Mouse (Mus musculus) myocyte (in vitro differentiated cells): ENCODE measurements around the gene Usp24. TPM values are rescaled to one million over a fixed set of nuclear protein-coding genes. Genes with fewer than 3 reads are reported as not detected.

Source experiments
- H3K27me3 ChIP-seq: one replicate; pipeline ENCODE4 v1.6.1; 2011; ENCODE audit not compliant: control insufficient read depth, insufficient read depth, insufficient read length
- H3K36me3 ChIP-seq: one replicate; pipeline ENCODE4 v1.6.1; 2011; ENCODE audit not compliant: control insufficient read depth, insufficient read depth
- H3K4me2 ChIP-seq: one replicate; pipeline ENCODE4 v1.6.1; 2011; ENCODE audit warnings: low read depth, control low read depth
- H3K4me3 ChIP-seq: one replicate; pipeline ENCODE4 v1.5.1; 2011; ENCODE audit warnings: mild to moderate bottlenecking, control low read depth, moderate library complexity
- H3K79me2 ChIP-seq: one replicate; pipeline ENCODE4 v1.6.1; 2011; ENCODE audit not compliant: control insufficient read depth, insufficient read depth
- H3ac ChIP-seq: one replicate; pipeline ENCODE4 v1.6.1; 2011; ENCODE audit not compliant: control insufficient read depth, insufficient read length
- CEBPB ChIP-seq: IDR thresholded peaks from 2 replicates; pipeline ENCODE4 v1.6.1; 2011; ENCODE audit warnings: mild to moderate bottlenecking, moderate library complexity; ENCODE audit not compliant: poor library complexity, insufficient read depth, severe bottlenecking
- E2F4 ChIP-seq: IDR thresholded peaks from one replicate; pipeline ENCODE4 v1.6.1; 2011; ENCODE audit warnings: mild to moderate bottlenecking, control low read depth, moderate library complexity; ENCODE audit not compliant: insufficient read depth
- MAX ChIP-seq: IDR thresholded peaks from one replicate; pipeline ENCODE4 v1.6.1; 2011; ENCODE audit warnings: low read depth, mild to moderate bottlenecking, control low read depth
- MYOD1 ChIP-seq, 3 experiments: IDR thresholded peaks; one replicate each; pipeline ENCODE4 v1.6.1; 2011; ENCODE audit warnings: control low read depth in 2 of 3, low read depth in 2 of 3, mild to moderate bottlenecking in 2 of 3, moderate library complexity in 1 of 3; ENCODE audit not compliant: insufficient read length in 2 of 3, control insufficient read depth in 1 of 3
- MYOG ChIP-seq, 3 experiments: IDR thresholded peaks; one replicate each; pipeline ENCODE4 v1.6.1; 2011; ENCODE audit warnings: control low read depth in 2 of 3, low read depth in 2 of 3, mild to moderate bottlenecking in 2 of 3; ENCODE audit not compliant: insufficient read length in 2 of 3, control insufficient read depth in 1 of 3, insufficient read depth in 1 of 3
- POLR2A ChIP-seq: IDR thresholded peaks from one replicate; pipeline ENCODE4 v1.6.1; 2011; ENCODE audit warnings: low read depth, mild to moderate bottlenecking, control low read depth, moderate library complexity; ENCODE audit not compliant: insufficient read length
- POLR2AphosphoS2 ChIP-seq: IDR thresholded peaks from one replicate; pipeline ENCODE4 v1.6.1; 2011; ENCODE audit warnings: low read depth, control low read depth; ENCODE audit not compliant: insufficient read length
- REST ChIP-seq: IDR thresholded peaks from one replicate; pipeline ENCODE4 v1.6.1; 2011; ENCODE audit warnings: mild to moderate bottlenecking, control low read depth, moderate library complexity; ENCODE audit not compliant: insufficient read depth, insufficient read length
- SRF ChIP-seq: IDR thresholded peaks from one replicate; pipeline ENCODE4 v1.6.1; 2011; ENCODE audit warnings: low read depth; ENCODE audit not compliant: control insufficient read depth, insufficient read length
- TCF12 ChIP-seq: IDR thresholded peaks from one replicate; pipeline ENCODE4 v1.6.1; 2011; ENCODE audit warnings: mild to moderate bottlenecking, control low read depth; ENCODE audit not compliant: poor library complexity, insufficient read depth, severe bottlenecking
- TCF3 ChIP-seq: IDR thresholded peaks from one replicate; pipeline ENCODE4 v1.6.1; 2011; ENCODE audit warnings: low read depth, control low read depth; ENCODE audit not compliant: insufficient read length
- USF1 ChIP-seq: IDR thresholded peaks from one replicate; pipeline ENCODE4 v1.6.1; 2011; ENCODE audit warnings: low read depth, mild to moderate bottlenecking, control low read depth, moderate library complexity
- polyA plus RNA-seq: library from polyadenylated mRNA; unstranded; fragments of >200 nt; fragmentation: generic; extraction: Trizol; gene quantifications from one replicate; pipeline ENCODE4 v1.2.1, GENCODE M21; 2012; ENCODE audit warnings: missing spikeins

Gene Usp24
- polyA plus RNA-seq, 1 experiment, result 5.3 TPM

GRCm38 (mm10) chr4:106295696-106296095, 20.3 kb upstream of the Usp24 start:
- TF ChIP-seq POLR2AphosphoS2, result no peak
- Histone ChIP-seq H3K79me2 (no peaks in the 10 kb centered on the region), H3K27me3 (no peaks in the 10 kb centered on the region)

GRCm38 (mm10) chr4:106296412-106297086, 19.5 kb upstream of the Usp24 start:
- no peaks in the 10 kb centered on the region for H3K27me3 ChIP-seq
- no peaks in the 10 kb centered on the region for H3K36me3 ChIP-seq

More at GRCm38 (mm10) chr4:106295696-106296095, 20.3 kb upstream of the Usp24 start:
- Histone ChIP-seq H3K4me3 (no peak overlapping the region), H3ac (no peak overlapping the region), H3K36me3 (no peaks in the 10 kb centered on the region), H3K4me2 (no peak overlapping the region)

GRCm38 (mm10) chr4:106301346-106301745, 14.7 kb upstream of the Usp24 start:
- Histone ChIP-seq H3K4me3 (no peak overlapping the region), H3ac (no peak overlapping the region), H3K79me2 (no peaks in the 10 kb centered on the region), H3K4me2 (no peak overlapping the region), H3K27me3 (no peaks in the 10 kb centered on the region), H3K36me3 (no peaks in the 10 kb centered on the region)
- TF ChIP-seq POLR2AphosphoS2, result no peak
- TF ChIP-seq USF1, result no peak
- no peak for TF ChIP-seq POLR2A
- TF ChIP-seq TCF12, result no peak
- TF ChIP-seq SRF, result no peak
- TF ChIP-seq REST, result no peak
- TF ChIP-seq CEBPB, result no peak
- no peak for TF ChIP-seq MYOG (IDR thresholded peaks at IDR 0.05; ENCODE audit: control insufficient read depth in 1 of 3, insufficient read depth in 1 of 3, insufficient read length in 2 of 3, low read depth in 2 of 3)
- TF ChIP-seq TCF3, result no peak
- no peak for TF ChIP-seq MYOD1 (IDR thresholded peaks at IDR 0.05; ENCODE audit: control insufficient read depth in 1 of 3, insufficient read length in 2 of 3, low read depth in 2 of 3)
- TF ChIP-seq E2F4, result no peak
- no peak for TF ChIP-seq MAX

More at GRCm38 (mm10) chr4:106296412-106297086, 19.5 kb upstream of the Usp24 start:
- no peak overlapping the region for H3K4me3 ChIP-seq
- H3K4me2 ChIP-seq, result no peak overlapping the region
- no peak overlapping the region for H3ac ChIP-seq
- H3K79me2 ChIP-seq, result no peaks in the 10 kb centered on the region
- TF ChIP-seq TCF12 (no peak), CEBPB (no peak), MAX (no peak), TCF3 (no peak), POLR2AphosphoS2 (no peak), SRF (no peak), E2F4 (no peak), USF1 (no peak), MYOD1 (IDR thresholded peaks at IDR 0.05; ENCODE audit: control insufficient read depth in 1 of 3, insufficient read length in 2 of 3, low read depth in 2 of 3) (no peak), POLR2A (no peak), REST (no peak), MYOG (IDR thresholded peaks at IDR 0.05; ENCODE audit: control insufficient read depth in 1 of 3, insufficient read depth in 1 of 3, insufficient read length in 2 of 3, low read depth in 2 of 3) (no peak)

GRCm38 (mm10) chr4:106308090-106308489, 7.9 kb upstream of the Usp24 start:
- no peaks in the 10 kb centered on the region for H3K79me2 ChIP-seq
- no peak overlapping the region for H3K4me2 ChIP-seq
- no peaks in the 10 kb centered on the region for H3K36me3 ChIP-seq
- H3ac ChIP-seq, result no peak overlapping the region
- H3K4me3 ChIP-seq, result no peak overlapping the region
- TF ChIP-seq REST (no peak), MYOG (IDR thresholded peaks at IDR 0.05; ENCODE audit: control insufficient read depth in 1 of 3, insufficient read depth in 1 of 3, insufficient read length in 2 of 3, low read depth in 2 of 3) (no peak), TCF3 (no peak), TCF12 (no peak), USF1 (no peak), SRF (no peak), CEBPB (no peak), E2F4 (no peak), MYOD1 (IDR thresholded peaks at IDR 0.05; ENCODE audit: control insufficient read depth in 1 of 3, insufficient read length in 2 of 3, low read depth in 2 of 3) (no peak), MAX (no peak), POLR2AphosphoS2 (no peak), POLR2A (no peak)
- no peaks in the 10 kb centered on the region for H3K27me3 ChIP-seq

- TF ChIP-seq POLR2AphosphoS2 (no peak), MYOD1 (IDR thresholded peaks at IDR 0.05; ENCODE audit: control insufficient read depth in 1 of 3, insufficient read length in 2 of 3, low read depth in 2 of 3) (no peak), E2F4 (no peak), CEBPB (no peak), MAX (no peak), TCF12 (no peak), USF1 (no peak), REST (no peak), MYOG (IDR thresholded peaks at IDR 0.05; ENCODE audit: control insufficient read depth in 1 of 3, insufficient read depth in 1 of 3, insufficient read length in 2 of 3, low read depth in 2 of 3) (no peak), TCF3 (no peak), SRF (no peak)
- Histone ChIP-seq H3K36me3 (no peaks in the 10 kb centered on the region), H3K4me3 (no peak overlapping the region), H3K27me3 (no peaks in the 10 kb centered on the region), H3ac (no peak overlapping the region), H3K79me2 (peaks cover 19% of the 10 kb centered on the region), H3K4me2 (no peak overlapping the region)
Measured at GRCm38 (mm10) chr4:106312651-106313050, 3.4 kb upstream of the Usp24 start.
